Mouse (Mus musculus) MEL (cell line): ENCODE data around the gene Focad. TPM values are rescaled to one million over a fixed set of nuclear protein-coding genes. Genes with fewer than 3 reads are reported as not detected.
A peak's percentile ranks its signal among the peaks of the same experiment; 100 is the strongest.

Experiments used
- DNase-seq: peaks from one replicate; pipeline ENCODE4 v3.0.0; 2011; ENCODE audit warnings: low read depth, low spot score
- H3K27ac ChIP-seq: 2 replicates; pipeline ENCODE4 v1.5.1; 2012; ENCODE audit warnings: low read depth, mild to moderate bottlenecking, control low read depth, low read length, moderate library complexity; ENCODE audit not compliant: control insufficient read depth
- H3K27me3 ChIP-seq, 2 experiments: fragments of 150-350 bp in 1 of 2; sonication (generic) in 1 of 2; 2 replicates each; pipeline ENCODE4 v1.6.1; 2012; ENCODE audit warnings: low read length in 2 of 2, mild to moderate bottlenecking in 2 of 2, improper control_type of control experiment in 1 of 2, moderate library complexity in 1 of 2; ENCODE audit not compliant: insufficient read depth in 2 of 2, control insufficient read depth in 1 of 2
- H3K36me3 ChIP-seq, 2 experiments: 2 replicates each; pipeline ENCODE4 v1.6.1; 2012 to 2014; ENCODE audit warnings: low read length in 2 of 2, improper control_type of control experiment in 1 of 2, inconsistent platforms in 1 of 2, mild to moderate bottlenecking in 1 of 2; ENCODE audit not compliant: insufficient read depth in 2 of 2, control insufficient read depth in 1 of 2
- H3K4me1 ChIP-seq, 2 experiments: fragments of 150-350 bp in 1 of 2; sonication (generic) in 1 of 2; 2 replicates each; pipeline ENCODE4 v1.6.1; 2012; ENCODE audit warnings: low read length in 2 of 2, improper control_type of control experiment in 1 of 2, mild to moderate bottlenecking in 1 of 2; ENCODE audit not compliant: insufficient read depth in 2 of 2, control insufficient read depth in 1 of 2
- H3K4me3 ChIP-seq, 2 experiments: fragments of 150-350 bp in 1 of 2; sonication (generic) in 1 of 2; 2 replicates each; pipeline ENCODE4 v1.5.1; 2012; ENCODE audit warnings: low read depth in 2 of 2, low read length in 2 of 2, mild to moderate bottlenecking in 2 of 2, moderate library complexity in 2 of 2, control low read depth in 1 of 2, improper control_type of control experiment in 1 of 2; ENCODE audit not compliant: control insufficient read depth in 1 of 2, insufficient read depth in 1 of 2
- H3K79me2 ChIP-seq: 2 replicates; pipeline ENCODE4 v1.6.1; 2012; ENCODE audit warnings: mild to moderate bottlenecking, low read length, moderate library complexity; ENCODE audit not compliant: control insufficient read depth, poor library complexity, insufficient read depth
- H3K9ac ChIP-seq: 2 replicates; pipeline ENCODE4 v1.6.1; 2012; ENCODE audit warnings: low read depth, mild to moderate bottlenecking, control low read depth, low read length, moderate library complexity; ENCODE audit not compliant: control insufficient read depth, poor library complexity, severe bottlenecking
- H3K9me3 ChIP-seq: fragments of 150-350 bp; sonication (generic); replicated peaks from 2 replicates; pipeline ENCODE4 v1.6.1; 2012; ENCODE audit warnings: mild to moderate bottlenecking, low read length, improper control_type of control experiment, moderate library complexity; ENCODE audit not compliant: insufficient read depth
- CTCF ChIP-seq, 3 experiments: IDR thresholded peaks in 2 of 3; conservative IDR thresholded peaks in 1 of 3; 2 replicates each; pipeline ENCODE4 v1.5.1; 2011 to 2012; ENCODE audit warnings: low read length in 3 of 3, low read depth in 2 of 3, mild to moderate bottlenecking in 2 of 3, improper control_type of control experiment in 1 of 3, inconsistent platforms in 1 of 3, mixed read lengths in 1 of 3, moderate library complexity in 1 of 3; ENCODE audit not compliant: control insufficient read depth in 1 of 3, insufficient read depth in 1 of 3, poor library complexity in 1 of 3, severe bottlenecking in 1 of 3
- E2F4 ChIP-seq: IDR thresholded peaks from 2 replicates; pipeline ENCODE4 v1.6.1; 2011; ENCODE audit warnings: low read depth, low read length, improper control_type of control experiment, borderline replicate concordance
- EP300 ChIP-seq, 2 experiments: IDR thresholded peaks; 2 replicates each; pipeline ENCODE4 v1.6.1; 2011; ENCODE audit warnings: improper control_type of control experiment in 2 of 2, low read length in 2 of 2, low read depth in 1 of 2, mild to moderate bottlenecking in 1 of 2
- ETS1 ChIP-seq: IDR thresholded peaks from 2 replicates; pipeline ENCODE4 v1.6.1; 2012; ENCODE audit warnings: low read depth, mild to moderate bottlenecking, inconsistent platforms, low read length, improper control_type of control experiment, moderate library complexity
- GATA1 ChIP-seq: IDR thresholded peaks from 2 replicates; pipeline ENCODE4 v1.6.1; 2011; ENCODE audit warnings: low read depth, low read length, improper control_type of control experiment
- MAX ChIP-seq: IDR thresholded peaks from 2 replicates; pipeline ENCODE4 v1.6.1; 2011; ENCODE audit warnings: low read length, improper control_type of control experiment
- MAZ ChIP-seq: IDR thresholded peaks from 2 replicates; pipeline ENCODE4 v1.6.1; 2012; ENCODE audit warnings: low read depth, mild to moderate bottlenecking, inconsistent platforms, low read length, improper control_type of control experiment
- MEF2A ChIP-seq: IDR thresholded peaks from 2 replicates; pipeline ENCODE4 v1.6.1; 2014; ENCODE audit warnings: low read depth, mild to moderate bottlenecking, inconsistent platforms, low read length, improper control_type of control experiment; ENCODE audit not compliant: poor library complexity, insufficient replicate concordance, severe bottlenecking; ENCODE audit errors: extremely low read depth
- MXI1 ChIP-seq: IDR thresholded peaks from 2 replicates; pipeline ENCODE4 v1.6.1; 2011; ENCODE audit warnings: mild to moderate bottlenecking, low read depth, low read length, improper control_type of control experiment
- MYB ChIP-seq: IDR thresholded peaks from 2 replicates; pipeline ENCODE4 v1.6.1; 2011; ENCODE audit warnings: mild to moderate bottlenecking, low read depth, low read length, improper control_type of control experiment
- NRF1 ChIP-seq: IDR thresholded peaks from 2 replicates; pipeline ENCODE4 v1.6.1; 2014; ENCODE audit warnings: low read depth, mild to moderate bottlenecking, inconsistent platforms, low read length, improper control_type of control experiment, moderate library complexity; ENCODE audit not compliant: poor library complexity, insufficient read depth, severe bottlenecking
- RAD21 ChIP-seq: IDR thresholded peaks from 2 replicates; pipeline ENCODE4 v1.6.1; 2011; ENCODE audit warnings: mild to moderate bottlenecking, low read depth, low read length, improper control_type of control experiment
- RCOR1 ChIP-seq: IDR thresholded peaks from 2 replicates; pipeline ENCODE4 v1.6.1; 2012; ENCODE audit warnings: low read depth, mild to moderate bottlenecking, inconsistent platforms, low read length, improper control_type of control experiment
- SIN3A ChIP-seq: IDR thresholded peaks from 2 replicates; pipeline ENCODE4 v1.6.1; 2012; ENCODE audit warnings: low read length, improper control_type of control experiment, inconsistent platforms
- TAL1 ChIP-seq: IDR thresholded peaks from 2 replicates; pipeline ENCODE4 v1.6.1; 2012; ENCODE audit warnings: mild to moderate bottlenecking, inconsistent platforms, low read length, moderate library complexity, mixed read lengths
- TCF12 ChIP-seq: IDR thresholded peaks from 2 replicates; pipeline ENCODE4 v1.6.1; 2014; ENCODE audit warnings: low read depth, mild to moderate bottlenecking, inconsistent platforms, low read length, improper control_type of control experiment, moderate library complexity
- USF2 ChIP-seq, 2 experiments: IDR thresholded peaks; 2 replicates each; pipeline ENCODE4 v1.6.1; 2011 to 2012; ENCODE audit warnings: improper control_type of control experiment in 2 of 2, low read length in 2 of 2, borderline replicate concordance in 1 of 2, inconsistent platforms in 1 of 2, low read depth in 1 of 2, mild to moderate bottlenecking in 1 of 2; ENCODE audit not compliant: insufficient read depth in 1 of 2
- ZC3H11A ChIP-seq: IDR thresholded peaks from 2 replicates; pipeline ENCODE4 v1.6.1; 2012; ENCODE audit warnings: low read depth, mild to moderate bottlenecking, inconsistent platforms, low read length, improper control_type of control experiment
- ZKSCAN1 ChIP-seq: IDR thresholded peaks from 2 replicates; pipeline ENCODE4 v1.6.1; 2012; ENCODE audit warnings: low read depth, mild to moderate bottlenecking, inconsistent platforms, low read length, improper control_type of control experiment, moderate library complexity
- ZNF384 ChIP-seq: IDR thresholded peaks from 2 replicates; pipeline ENCODE4 v1.6.1; 2012; ENCODE audit warnings: low read depth, mild to moderate bottlenecking, inconsistent platforms, low read length, improper control_type of control experiment
- polyA plus RNA-seq, 2 experiments: library from polyadenylated mRNA; stranded (reverse) in 1 of 2; unstranded in 1 of 2; fragments of >175 nt in 1 of 2; fragments of >200 nt in 1 of 2; gene quantifications; 2 replicates each; pipeline versions ENCODE4 v1.2.1 to v1.2.4; 2012; ENCODE audit warnings: low replicate concordance in 2 of 2, low read depth in 1 of 2; ENCODE audit not compliant: insufficient read length in 2 of 2, insufficient read depth in 1 of 2, missing spikeins in 1 of 2
- total RNA-seq: library from RNA; depleted of rRNA; stranded (reverse); fragments of 300-350 nt; gene quantifications from 2 replicates; pipeline ENCODE4 v1.2.3, GENCODE M21; 2012

Focad gene
- total and polyA plus RNA-seq, 3 experiments = 17.8 to 19.7 TPM; not detected in 1

DNA sequence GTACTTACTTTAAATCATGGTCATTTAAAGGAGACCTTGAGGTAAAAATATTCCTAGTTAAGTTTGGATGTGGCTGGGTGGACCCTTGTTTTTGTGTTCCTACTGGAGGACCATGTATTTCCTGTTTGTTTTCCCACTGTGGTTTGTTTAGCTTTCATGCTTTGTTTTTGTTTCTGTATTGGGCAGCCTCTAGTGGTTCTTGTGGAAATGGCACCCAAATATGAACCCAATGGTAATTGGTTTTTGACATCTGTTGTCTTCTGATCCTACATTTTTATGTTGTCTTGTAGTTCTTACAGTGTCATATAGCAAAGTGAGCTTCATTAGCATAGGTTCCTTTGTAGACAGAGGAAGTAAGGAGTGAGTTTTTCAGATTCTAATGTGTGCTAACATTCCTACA is 207.9 kb downstream of the Focad start (continued):
- no peak for TF ChIP-seq ETS1
- TF ChIP-seq E2F4 = no peak

DNA sequence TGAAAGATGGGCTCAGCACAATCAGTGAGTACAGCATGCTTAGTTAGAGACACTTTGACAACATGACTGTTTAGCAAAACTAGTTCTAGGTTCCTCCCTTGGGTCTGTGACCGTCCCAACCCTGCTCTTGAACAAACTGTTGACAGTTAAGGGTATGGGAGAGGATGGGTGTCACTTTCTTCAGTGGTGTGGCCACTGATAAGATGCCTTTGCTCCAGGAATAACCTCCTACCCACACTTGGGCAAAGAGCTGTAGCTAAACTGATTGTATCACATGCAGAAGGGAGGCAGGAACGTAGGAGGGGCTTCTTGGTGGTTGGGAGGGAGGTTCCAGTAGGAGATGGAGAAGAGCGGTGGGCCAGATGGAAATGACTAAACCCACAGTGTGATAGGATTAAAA is 213.3 kb downstream of the Focad start:
- Histone ChIP-seq H3K9me3 (no peaks in the 10 kb centered on the region), H3K4me3 (no peak overlapping the region), H3K4me1 (peaks cover 6 to 8% of the 10 kb centered on the region in 2 experiments), H3K27ac (peak overlapping the region; percentile 32), H3K79me2 (no peaks in the 10 kb centered on the region), H3K9ac (no peak overlapping the region), H3K36me3 (peaks cover 3 to 13% of the 10 kb centered on the region in 2 experiments), H3K27me3 (no peaks in the 10 kb centered on the region)
- DNase-seq = peak; percentile 62
- no peak for TF ChIP-seq MAX
- peak; percentile 57; the same call in 1 of the 2 replicates for TF ChIP-seq GATA1
- no peak for TF ChIP-seq CTCF (IDR thresholded peaks at IDR 0.05 in 2 of 3, conservative IDR thresholded peaks at IDR 0.05 in 1 of 3; ENCODE audit: control insufficient read depth in 1 of 3, insufficient read depth in 1 of 3, low read depth in 2 of 3, low read length in 3 of 3, poor library complexity in 1 of 3, severe bottlenecking in 1 of 3)
- no peak for TF ChIP-seq NRF1
- no peak for TF ChIP-seq ZKSCAN1
- peak; percentile 38; the same call in 1 of the 2 replicates for TF ChIP-seq ETS1
- TF ChIP-seq SIN3A = peak; percentile 38; the same call in 1 of the 2 replicates
- TF ChIP-seq USF2 (IDR thresholded peaks at IDR 0.05; ENCODE audit: borderline replicate concordance in 1 of 2, insufficient read depth in 1 of 2, low read depth in 1 of 2, low read length in 2 of 2) = no peak
- TF ChIP-seq E2F4 = no peak
- 0 out of 2 replicates have a peak, but pooled peaks have one; percentile 54 for TF ChIP-seq MYB
- peak; percentile 38; the same call in 1 of the 2 replicates for TF ChIP-seq MXI1
- no peak for TF ChIP-seq ZNF384
- no peak for TF ChIP-seq MAZ
- TF ChIP-seq RAD21 = no peak
- 0 out of 2 replicates have a peak, but pooled peaks have one; percentile 7 for TF ChIP-seq TCF12
- no peak for TF ChIP-seq MEF2A
- no peak for TF ChIP-seq TAL1
- TF ChIP-seq ZC3H11A = no peak
- TF ChIP-seq RCOR1 = no peak
- TF ChIP-seq EP300 (IDR thresholded peaks at IDR 0.05; ENCODE audit: low read depth in 1 of 2, low read length in 2 of 2) = peak; percentile 29 to 73
- TF ChIP-seq, all 39 proteins: peak for 7
